Mouse (Mus musculus) cerebellum, adult 18-20 months (tissue): ENCODE data around the gene Nhlrc1.
A peak's percentile ranks its signal among the peaks of the same experiment; 100 is the strongest.

Experiments used
- DNase-seq, 2 experiments: peaks; one replicate each; pipeline ENCODE4 v3.0.0; 2021

Nhlrc1 gene

GRCm38 (mm10) chr13:47014334-47015194 lies at the start of gene Nhlrc1:
TSS of gene Nhlrc1 (minus strand) at chr13:47014850.
- DNase-seq = peak; percentile 76 to 89

- DNase-seq = no peak
Observed at GRCm38 (mm10) chr13:47063985-47064760, 49.5 kb upstream of the Nhlrc1 start.

GRCm38 (mm10) chr13:47062756-47063155 lies 48.1 kb upstream of the Nhlrc1 start:
- DNase-seq = no peak

- DNase-seq = no peak
Observed at GRCm38 (mm10) chr13:47056781-47057180, 42.1 kb upstream of the Nhlrc1 start.

- DNase-seq = no peak
Observed at GRCm38 (mm10) chr13:47056126-47056525, 41.5 kb upstream of the Nhlrc1 start.

- DNase-seq = no peak
Observed at GRCm38 (mm10) chr13:47053971-47054370, 39.3 kb upstream of the Nhlrc1 start.

GRCm38 (mm10) chr13:47050009-47050408 lies 35.4 kb upstream of the Nhlrc1 start:
- no peak for DNase-seq

GRCm38 (mm10) chr13:47047996-47048395 lies 33.3 kb upstream of the Nhlrc1 start:
- DNase-seq = no peak

GRCm38 (mm10) chr13:47044617-47044947 lies 29.9 kb upstream of the Nhlrc1 start, which contains the start of gene Tpmt:
TSS of gene Tpmt (minus strand) at chr13:47044737.
- DNase-seq = no peak

GRCm38 (mm10) chr13:47043833-47044616 lies 29.4 kb upstream of the Nhlrc1 start:
- peak; percentile 35 to 44 for DNase-seq

- DNase-seq = peak; percentile 96 to 100
Observed at GRCm38 (mm10) chr13:47043030-47043680, 28.5 kb upstream of the Nhlrc1 start, which contains the start of gene Kdm1b. TSS of gene Kdm1b (plus strand) at chr13:47043499.

- DNase-seq = no peak
Observed at GRCm38 (mm10) chr13:47042024-47042633, 27.5 kb upstream of the Nhlrc1 start.

GRCm38 (mm10) chr13:47040061-47040460 lies 25.4 kb upstream of the Nhlrc1 start:
- DNase-seq = no peak

GRCm38 (mm10) chr13:47037946-47038345 lies 23.3 kb upstream of the Nhlrc1 start:
- no peak for DNase-seq

GRCm38 (mm10) chr13:47033602-47034001 lies 19.0 kb upstream of the Nhlrc1 start:
- no peak for DNase-seq

- DNase-seq = no peak
Observed at GRCm38 (mm10) chr13:47030376-47031107, 15.9 kb upstream of the Nhlrc1 start.

GRCm38 (mm10) chr13:47020798-47021197 lies 6.1 kb upstream of the Nhlrc1 start:
- DNase-seq = no peak

- DNase-seq = no peak
Observed at GRCm38 (mm10) chr13:47019774-47020173, 5.1 kb upstream of the Nhlrc1 start.

GRCm38 (mm10) chr13:47017259-47017658 lies 2.6 kb upstream of the Nhlrc1 start:
- peak; percentile 53 to 67 for DNase-seq

- DNase-seq = no peak
Observed at GRCm38 (mm10) chr13:47015195-47015501, 498 bp upstream of the Nhlrc1 start.

- no peak for DNase-seq
Observed at GRCm38 (mm10) chr13:47013740-47014139, 910 bp downstream of the Nhlrc1 start.
